Mouse (Mus musculus) limb, embryonic 12.5 days (tissue): ENCODE data around the gene Lpp. TPM values are rescaled to one million over a fixed set of nuclear protein-coding genes. Genes with fewer than 3 reads are reported as not detected.

ENCODE experiments used
- ATAC-seq: fragments of 200-750 bp; cut with Nextera tagmentation; 2 replicates; pipeline ENCODE4 v1.8.0; 2017; ENCODE audit warnings: low read depth, moderate TSS enrichment; ENCODE audit not compliant: insufficient number of reproducible peaks, insufficient read depth, low FRiP score, low TSS enrichment
- H3K27ac ChIP-seq: fragments of 300-500 bp; sonication (generic); 2 replicates; pipeline ENCODE4 v1.5.1; 2016; ENCODE audit warnings: mild to moderate bottlenecking, moderate library complexity
- H3K27me3 ChIP-seq: fragments of 300-500 bp; sonication (generic); 2 replicates; pipeline ENCODE4 v1.6.1; 2016; ENCODE audit warnings: mild to moderate bottlenecking, moderate library complexity
- H3K36me3 ChIP-seq: fragments of 300-500 bp; sonication (generic); 2 replicates; pipeline ENCODE4 v1.6.1; 2016; ENCODE audit warnings: mild to moderate bottlenecking, moderate library complexity
- H3K4me1 ChIP-seq: fragments of 300-500 bp; sonication (generic); replicated peaks from 2 replicates; pipeline ENCODE4 v1.6.1; 2016
- H3K4me2 ChIP-seq: fragments of 300-500 bp; sonication (generic); 2 replicates; pipeline ENCODE4 v1.6.1; 2016; ENCODE audit warnings: mild to moderate bottlenecking, moderate library complexity
- H3K4me3 ChIP-seq: fragments of 300-500 bp; sonication (generic); replicated peaks from 2 replicates; pipeline ENCODE4 v1.5.1; 2016; ENCODE audit warnings: mild to moderate bottlenecking
- H3K9ac ChIP-seq: fragments of 300-500 bp; sonication (generic); replicated peaks from 2 replicates; pipeline ENCODE4 v1.6.1; 2016; ENCODE audit warnings: mild to moderate bottlenecking, moderate library complexity
- H3K9me3 ChIP-seq: fragments of 300-500 bp; sonication (generic); 2 replicates; pipeline ENCODE4 v1.6.1; 2016; ENCODE audit warnings: mild to moderate bottlenecking, moderate library complexity
- WGBS: fragments of 180-500 bp; shearing (Covaris S2); methylation state at CpG from one replicate; pipeline ENCODE4 v1.1.7; 2016; 5-methylcytosine and 5-hydroxymethylcytosine counted together
- polyA plus RNA-seq: library from polyadenylated mRNA; unstranded; fragments of >200 nt; fragmentation: Nextera tagmentation; extraction: Ambion mirVana; gene quantifications from 2 replicates; pipeline ENCODE4 v1.2.1, GENCODE M21; 2016

Gene Lpp
- polyA plus RNA-seq = 39.4 and 40.3 TPM in 2 replicates

GRCm38 (mm10) chr16:24392651-24393555 is at the start of gene Lpp:
Gene Lpp, plus strand, starts transcription at chr16:24393507.
- Histone ChIP-seq H3K9ac (peak within 1 kb of the TSS; percentile 97), H3K36me3 (no peaks in the 10 kb centered on the region), H3K27me3 (no peaks in the 10 kb centered on the region), H3K27ac (peak within 1 kb of the TSS; percentile 99), H3K9me3 (no peaks in the 10 kb centered on the region), H3K4me3 (peak within 1 kb of the TSS; percentile 92), H3K4me1 (peaks cover 47% of the 10 kb centered on the region), H3K4me2 (peak within 1 kb of the TSS; percentile 79)
- WGBS = 3% methylated on average over 40 of the region's 42 CpGs
- peak; percentile 90 for ATAC-seq

- WGBS = 24% methylated on average over 21 of the region's 21 CpGs
- ATAC-seq = no peak
- no peak overlapping the region for H3K27ac ChIP-seq
Observed at GRCm38 (mm10) chr16:24347582-24348411, 45.5 kb upstream of the Lpp start.

GRCm38 (mm10) chr16:24350306-24350705 is 43.0 kb upstream of the Lpp start:
- WGBS = 73% methylated on average over 6 of the region's 6 CpGs
- no peaks in the 10 kb centered on the region for H3K27me3 ChIP-seq
- H3K27ac ChIP-seq = no peak overlapping the region
- no peaks in the 10 kb centered on the region for H3K36me3 ChIP-seq
- no peak overlapping the region for H3K4me3 ChIP-seq
- no peak overlapping the region for H3K4me2 ChIP-seq
- peaks cover 4% of the 10 kb centered on the region; the same call in 1 of the 2 replicates for H3K9me3 ChIP-seq
- no peak for ATAC-seq
- no peak overlapping the region for H3K9ac ChIP-seq
- peaks cover 21% of the 10 kb centered on the region for H3K4me1 ChIP-seq

More at GRCm38 (mm10) chr16:24347582-24348411, 45.5 kb upstream of the Lpp start:
- H3K4me3 ChIP-seq = 0 out of 2 replicates have a peak overlapping the region, but pooled peaks have one; percentile 20
- peaks cover 15% of the 10 kb centered on the region for H3K4me1 ChIP-seq
- peaks cover 4% of the 10 kb centered on the region; the same call in 1 of the 2 replicates for H3K9me3 ChIP-seq
- no peaks in the 10 kb centered on the region for H3K27me3 ChIP-seq
- peak overlapping the region; percentile 46 for H3K4me2 ChIP-seq
- no peaks in the 10 kb centered on the region for H3K36me3 ChIP-seq
- no peak overlapping the region for H3K9ac ChIP-seq

GRCm38 (mm10) chr16:24350751-24351150 is 42.6 kb upstream of the Lpp start:
- H3K4me3 ChIP-seq = no peak overlapping the region
- no peaks in the 10 kb centered on the region for H3K27me3 ChIP-seq
- H3K4me1 ChIP-seq = peaks cover 21% of the 10 kb centered on the region
- H3K9me3 ChIP-seq = peaks cover 4% of the 10 kb centered on the region; the same call in 1 of the 2 replicates
- H3K36me3 ChIP-seq = no peaks in the 10 kb centered on the region
- no peak overlapping the region for H3K9ac ChIP-seq
- H3K4me2 ChIP-seq = no peak overlapping the region
- H3K27ac ChIP-seq = no peak overlapping the region
- 63% methylated on average over 6 of the region's 6 CpGs for WGBS
- no peak for ATAC-seq

GRCm38 (mm10) chr16:24351811-24352210 is 41.5 kb upstream of the Lpp start:
- WGBS = 94% methylated on average over 1 of the region's 1 CpGs
- no peaks in the 10 kb centered on the region for H3K27me3 ChIP-seq
- no peak for ATAC-seq

GRCm38 (mm10) chr16:24353816-24354215 is 39.5 kb upstream of the Lpp start:
- no peaks in the 10 kb centered on the region for H3K36me3 ChIP-seq
- ATAC-seq = no peak
- no peak overlapping the region for H3K27ac ChIP-seq
- no peak overlapping the region for H3K9ac ChIP-seq
- no peak overlapping the region for H3K4me3 ChIP-seq
- H3K4me2 ChIP-seq = no peak overlapping the region
- peaks cover 6% of the 10 kb centered on the region; the same call in 1 of the 2 replicates for H3K4me1 ChIP-seq
- 14% methylated on average over 3 of the region's 3 CpGs for WGBS
- H3K27me3 ChIP-seq = no peaks in the 10 kb centered on the region
- H3K9me3 ChIP-seq = peaks cover 4% of the 10 kb centered on the region; the same call in 1 of the 2 replicates

More at GRCm38 (mm10) chr16:24351811-24352210, 41.5 kb upstream of the Lpp start:
- Histone ChIP-seq H3K27ac (no peak overlapping the region), H3K4me2 (no peak overlapping the region), H3K4me1 (peaks cover 18% of the 10 kb centered on the region), H3K9ac (no peak overlapping the region), H3K4me3 (no peak overlapping the region), H3K9me3 (peaks cover 4% of the 10 kb centered on the region; the same call in 1 of the 2 replicates), H3K36me3 (no peaks in the 10 kb centered on the region)

GRCm38 (mm10) chr16:24361667-24362066 is 31.6 kb upstream of the Lpp start:
- H3K27me3 ChIP-seq = no peaks in the 10 kb centered on the region
- H3K27ac ChIP-seq = no peak overlapping the region
- ATAC-seq = no peak
- H3K4me1 ChIP-seq = no peaks in the 10 kb centered on the region
- no peak overlapping the region for H3K4me2 ChIP-seq
- no peak overlapping the region for H3K9ac ChIP-seq
- H3K9me3 ChIP-seq = no peaks in the 10 kb centered on the region
- H3K36me3 ChIP-seq = no peaks in the 10 kb centered on the region
- no peak overlapping the region for H3K4me3 ChIP-seq
- WGBS = 100% methylated on average over 1 of the region's 1 CpGs

- no peaks in the 10 kb centered on the region for H3K36me3 ChIP-seq
- no peaks in the 10 kb centered on the region for H3K9me3 ChIP-seq
- no peak overlapping the region for H3K9ac ChIP-seq
- no peak overlapping the region for H3K4me2 ChIP-seq
- no peak overlapping the region for H3K4me3 ChIP-seq
- WGBS = 84% methylated on average over 7 of the region's 7 CpGs
- no peaks in the 10 kb centered on the region for H3K27me3 ChIP-seq
- H3K4me1 ChIP-seq = peaks cover 11% of the 10 kb centered on the region
- no peak overlapping the region for H3K27ac ChIP-seq
- no peak for ATAC-seq
Observed at GRCm38 (mm10) chr16:24364030-24364687, 29.1 kb upstream of the Lpp start.

- ATAC-seq = no peak
- no peak overlapping the region for H3K4me3 ChIP-seq
- 76% methylated on average over 4 of the region's 4 CpGs for WGBS
Observed at GRCm38 (mm10) chr16:24365900-24366299, 27.4 kb upstream of the Lpp start.

GRCm38 (mm10) chr16:24367071-24367470 is 26.2 kb upstream of the Lpp start:
- no peaks in the 10 kb centered on the region for H3K27me3 ChIP-seq
- WGBS = 46% methylated on average over 6 of the region's 6 CpGs

More at GRCm38 (mm10) chr16:24365900-24366299, 27.4 kb upstream of the Lpp start:
- Histone ChIP-seq H3K27ac (no peak overlapping the region), H3K4me2 (no peak overlapping the region), H3K27me3 (no peaks in the 10 kb centered on the region), H3K36me3 (no peaks in the 10 kb centered on the region), H3K9ac (no peak overlapping the region), H3K4me1 (peaks cover 11% of the 10 kb centered on the region), H3K9me3 (no peaks in the 10 kb centered on the region)

More at GRCm38 (mm10) chr16:24367071-24367470, 26.2 kb upstream of the Lpp start:
- no peak overlapping the region for H3K9ac ChIP-seq
- ATAC-seq = no peak
- H3K9me3 ChIP-seq = no peaks in the 10 kb centered on the region
- no peak overlapping the region for H3K4me3 ChIP-seq
- H3K36me3 ChIP-seq = no peaks in the 10 kb centered on the region
- no peak overlapping the region for H3K27ac ChIP-seq
- H3K4me1 ChIP-seq = peaks cover 11% of the 10 kb centered on the region
- H3K4me2 ChIP-seq = 0 out of 2 replicates have a peak overlapping the region, but pooled peaks have one; percentile 6
